ENCODE assay signal across 10 mouse cellular contexts in the genomic region with DNA sequence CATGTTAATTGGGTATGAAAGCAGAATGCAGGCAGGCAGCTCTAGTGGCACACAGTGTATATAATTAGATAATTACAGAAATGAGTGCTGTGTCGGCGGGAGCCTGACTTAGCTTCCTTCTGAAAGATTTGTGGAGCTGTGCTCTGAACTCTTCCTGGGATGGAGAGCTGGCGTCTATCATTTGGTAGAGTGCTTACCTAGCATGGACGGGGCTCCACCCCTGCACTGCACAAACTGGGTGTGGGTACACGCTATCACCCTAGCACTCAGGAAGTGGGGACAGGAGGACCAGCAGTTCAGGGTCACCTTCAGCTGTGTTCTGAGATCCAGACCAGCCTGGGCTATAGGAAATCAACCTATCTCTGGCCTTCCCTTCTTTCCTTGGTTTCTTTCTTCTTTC. TPM values are rescaled to one million over a fixed set of nuclear protein-coding genes. Genes with fewer than 3 reads are reported as not detected.
DNase-seq lines count a peak whose midpoint lies in the region; ATAC-seq and TF ChIP-seq lines count a peak whose summit lies in the region.
"Had no signal": no experiment of that assay in that cellular context is flagged by ENCODE, and none has a peak within 500 bp of the region (broad histone marks: within the 10 kb centered on the region; RNA-seq: fewer than 3 reads in every experiment).

No protein-coding gene starts in this region.

- H3K36me3 ChIP-seq in kidney, postnatal 0 days (ENCODE audit: insufficient read depth, low read length), result 0 out of 2 replicates have a peak, but pooled peaks cover 10% of the 10 kb centered on the region
- H3K36me3 ChIP-seq in embryonic facial prominence, embryonic 15.5 days, result peaks cover 16% of the 10 kb centered on the region; the same call in 1 of the 2 replicates
- H3K36me3 ChIP-seq in hindbrain, postnatal 0 days (ENCODE audit: insufficient read depth, low read length), result no peaks in the 10 kb centered on the region
- peaks cover 14% of the 10 kb centered on the region for H3K36me3 ChIP-seq in midbrain, embryonic 14.5 days (ENCODE audit: control insufficient read depth, insufficient read depth, low read length)

- no peak overlapping the region for H3K9ac ChIP-seq in kidney, postnatal 0 days (ENCODE audit: low read depth, low read length)
- H3K9ac ChIP-seq in embryonic facial prominence, embryonic 15.5 days, result no peak overlapping the region
- no peak overlapping the region for H3K9ac ChIP-seq in hindbrain, postnatal 0 days (replicated peaks; ENCODE audit: low read length)
- H3K9ac ChIP-seq in midbrain, embryonic 14.5 days (replicated peaks; ENCODE audit: low read length), result no peak overlapping the region

- 82% methylated on average over 5 of the region's 5 CpGs for WGBS in kidney, postnatal 0 days
- 57% methylated on average over 5 of the region's 5 CpGs for WGBS in embryonic facial prominence, embryonic 15.5 days
- 83% methylated on average over 5 of the region's 5 CpGs for WGBS in hindbrain, postnatal 0 days
- 90% methylated on average over 5 of the region's 5 CpGs for WGBS in midbrain, embryonic 14.5 days

- no peak overlapping the region for H3K27ac ChIP-seq in kidney, postnatal 0 days
- H3K27ac ChIP-seq in embryonic facial prominence, embryonic 15.5 days (replicated peaks), result no peak overlapping the region
- H3K27ac ChIP-seq in hindbrain, postnatal 0 days, result no peak overlapping the region
- no peak overlapping the region for H3K27ac ChIP-seq in midbrain, embryonic 14.5 days (replicated peaks; ENCODE audit: low read depth, low read length)

- no peak for TF ChIP-seq CTCF in kidney, postnatal 0 days (IDR thresholded peaks at IDR 0.05; ENCODE audit: low read depth)
- no peak for TF ChIP-seq CTCF in hindbrain, postnatal 0 days (IDR thresholded peaks at IDR 0.05; ENCODE audit: low read depth)

- H3K4me3 ChIP-seq in kidney, postnatal 0 days (replicated peaks; ENCODE audit: low read depth, low read length), result no peak overlapping the region
- peak overlapping the region; percentile 56; the same call in 1 of the 2 replicates for H3K4me3 ChIP-seq in embryonic facial prominence, embryonic 15.5 days (replicated peaks)
- no peak overlapping the region for H3K4me3 ChIP-seq in hindbrain, postnatal 0 days (ENCODE audit: low read length)
- H3K4me3 ChIP-seq in midbrain, embryonic 14.5 days (replicated peaks; ENCODE audit: low read depth, low read length), result no peak overlapping the region

- DNase-seq in kidney, postnatal 0 days (ENCODE audit: low spot score), result no peak
- no peak for DNase-seq in kidney, postnatal 14 days
- DNase-seq in hindbrain, postnatal 0 days (ENCODE audit: low spot score), result no peak
- DNase-seq in midbrain, embryonic 14.5 days, result no peak
- DNase-seq in gastrocnemius, postnatal 14 days, result no peak
- no peak for DNase-seq in cerebellum, postnatal 25 days
- DNase-seq: lung, postnatal 14 days had no signal

- intact Hi-C loops in gastrocnemius, postnatal 14 days (cut with DNase I; ENCODE audit: low total_unique reads), result no loop called here

- no peaks in the 10 kb centered on the region for H3K4me1 ChIP-seq in kidney, postnatal 0 days (replicated peaks; ENCODE audit: insufficient read depth, low read length)
- peaks cover 19% of the 10 kb centered on the region for H3K4me1 ChIP-seq in embryonic facial prominence, embryonic 15.5 days
- peaks cover 10% of the 10 kb centered on the region; the same call in 1 of the 2 replicates for H3K4me1 ChIP-seq in hindbrain, postnatal 0 days (ENCODE audit: insufficient read depth, low read length)
- H3K4me1 ChIP-seq in midbrain, embryonic 14.5 days (ENCODE audit: control insufficient read depth, insufficient read depth, low read length), result peaks cover 8% of the 10 kb centered on the region; the same call in 1 of the 2 replicates

- no peak for ATAC-seq in kidney, postnatal 0 days (replicated peaks; ENCODE audit: low FRiP score, low read depth)
- no peak for ATAC-seq in embryonic facial prominence, embryonic 15.5 days (ENCODE audit: insufficient number of reproducible peaks, low FRiP score, low TSS enrichment, low read depth)
- no peak for ATAC-seq in hindbrain, postnatal 0 days
- no peak for ATAC-seq in midbrain, embryonic 14.5 days (ENCODE audit: low FRiP score, low TSS enrichment)
- no peak for ATAC-seq in megakaryocyte-erythroid progenitor cell, adult 5-6 weeks (replicated peaks; ENCODE audit: low FRiP score, low TSS enrichment, poor library complexity, severe bottlenecking)
- ATAC-seq: Patski had no signal

- H3K9me3 ChIP-seq in kidney, postnatal 0 days (replicated peaks; ENCODE audit: low read length), result no peaks in the 10 kb centered on the region
- no peaks in the 10 kb centered on the region for H3K9me3 ChIP-seq in embryonic facial prominence, embryonic 15.5 days (replicated peaks)
- H3K9me3 ChIP-seq in hindbrain, postnatal 0 days (ENCODE audit: low read length), result no peaks in the 10 kb centered on the region
- H3K9me3 ChIP-seq in midbrain, embryonic 14.5 days (ENCODE audit: control insufficient read depth, low read length), result no peaks in the 10 kb centered on the region

- H3K27me3 ChIP-seq in kidney, postnatal 0 days (ENCODE audit: insufficient read depth, low read length), result no peaks in the 10 kb centered on the region
- H3K27me3 ChIP-seq in embryonic facial prominence, embryonic 15.5 days, result no peaks in the 10 kb centered on the region
- no peaks in the 10 kb centered on the region for H3K27me3 ChIP-seq in hindbrain, postnatal 0 days (ENCODE audit: insufficient read depth, low read length)
- H3K27me3 ChIP-seq in midbrain, embryonic 14.5 days (ENCODE audit: control insufficient read depth, insufficient read depth, low read length), result no peaks in the 10 kb centered on the region
- H3K27me3 ChIP-seq: Patski had no signal

- peak overlapping the region; percentile 56; the same call in 1 of the 2 replicates for H3K4me2 ChIP-seq in kidney, postnatal 0 days (ENCODE audit: low read length)
- peak overlapping the region; percentile 55 for H3K4me2 ChIP-seq in embryonic facial prominence, embryonic 15.5 days (replicated peaks)
- peak overlapping the region; percentile 61 for H3K4me2 ChIP-seq in hindbrain, postnatal 0 days (ENCODE audit: low read depth, low read length)
- H3K4me2 ChIP-seq in midbrain, embryonic 14.5 days (ENCODE audit: low read length), result peak overlapping the region; percentile 64; the same call in 1 of the 2 replicates

RNA-seq across cellular contexts. Expression of gene Tmem161a, which starts 1.2 kb away (rescaled TPM):
- 52.3 and 62.4 TPM in 2 replicates for polyA plus RNA-seq in kidney, postnatal 0 days (2015; fragmentation: Nextera tagmentation; extraction: Ambion mirVana)
- polyA plus RNA-seq in embryonic facial prominence, embryonic 15.5 days (2015; fragmentation: Nextera tagmentation; extraction: Ambion mirVana), result 76.4 and 77.3 TPM in 2 replicates
- 53.7 and 72.4 TPM in 2 replicates for total RNA-seq in hindbrain, postnatal 0 days (2014; rRNA removed)
- 45.2 and 46.4 TPM in 2 replicates for polyA plus RNA-seq in hindbrain, postnatal 0 days (2015; fragmentation: Nextera tagmentation; extraction: Ambion mirVana)
- polyA plus RNA-seq in midbrain, embryonic 14.5 days (2014; fragmentation: Nextera tagmentation; extraction: Ambion mirVana), result 31.2 and 40.7 TPM in 2 replicates
- total RNA-seq in gastrocnemius, postnatal 14 days (2021), result 10 to 100 TPM; 76.0 to 78.1 TPM
- 40.0 and 40.9 TPM in 2 replicates for total RNA-seq in megakaryocyte-erythroid progenitor cell, adult 5-6 weeks (2014; fragmentation: Nextera tagmentation)
- 12.2 and 18.0 TPM in 2 replicates for total RNA-seq in megakaryocyte-erythroid progenitor cell, adult 5-6 weeks (2017)

RNA-seq across cellular contexts. Expression of gene Mef2b, which starts 33.8 kb away (rescaled TPM):
- 0.28 and 0.37 TPM in 2 replicates for polyA plus RNA-seq in kidney, postnatal 0 days (2015; fragmentation: Nextera tagmentation; extraction: Ambion mirVana)
- 9.1 and 12.4 TPM in 2 replicates for polyA plus RNA-seq in embryonic facial prominence, embryonic 15.5 days (2015; fragmentation: Nextera tagmentation; extraction: Ambion mirVana)
- total RNA-seq in hindbrain, postnatal 0 days (2014; rRNA removed), result 0.40 and 0.52 TPM in 2 replicates
- polyA plus RNA-seq in hindbrain, postnatal 0 days (2015; fragmentation: Nextera tagmentation; extraction: Ambion mirVana), result 0.90 and 1.1 TPM in 2 replicates
- polyA plus RNA-seq in midbrain, embryonic 14.5 days (2014; fragmentation: Nextera tagmentation; extraction: Ambion mirVana), result 0.46 and 0.50 TPM in 2 replicates
- total RNA-seq in gastrocnemius, postnatal 14 days (2021), result under 1 TPM; 0.25 to 0.29 TPM
- 0.46 and 0.92 TPM in 2 replicates for total RNA-seq in megakaryocyte-erythroid progenitor cell, adult 5-6 weeks (2014; fragmentation: Nextera tagmentation)
- not detected in 2 replicates for total RNA-seq in megakaryocyte-erythroid progenitor cell, adult 5-6 weeks (2017)

RNA-seq across cellular contexts. Expression of gene Borcs8, which starts 34.0 kb away (rescaled TPM):
- 48.3 and 49.3 TPM in 2 replicates for polyA plus RNA-seq in kidney, postnatal 0 days (2015; fragmentation: Nextera tagmentation; extraction: Ambion mirVana)
- polyA plus RNA-seq in embryonic facial prominence, embryonic 15.5 days (2015; fragmentation: Nextera tagmentation; extraction: Ambion mirVana), result 55.3 and 65.4 TPM in 2 replicates
- 71.4 and 74.0 TPM in 2 replicates for total RNA-seq in hindbrain, postnatal 0 days (2014; rRNA removed)
- polyA plus RNA-seq in hindbrain, postnatal 0 days (2015; fragmentation: Nextera tagmentation; extraction: Ambion mirVana), result 47.5 and 55.0 TPM in 2 replicates
- 64.2 and 71.2 TPM in 2 replicates for polyA plus RNA-seq in midbrain, embryonic 14.5 days (2014; fragmentation: Nextera tagmentation; extraction: Ambion mirVana)
- 10 to 100 TPM; 14.4 to 18.4 TPM for total RNA-seq in gastrocnemius, postnatal 14 days (2021)
- 50.6 and 63.7 TPM in 2 replicates for total RNA-seq in megakaryocyte-erythroid progenitor cell, adult 5-6 weeks (2014; fragmentation: Nextera tagmentation)
- 28.6 and 44.9 TPM in 2 replicates for total RNA-seq in megakaryocyte-erythroid progenitor cell, adult 5-6 weeks (2017)

RNA-seq across cellular contexts. Expression of gene Rfxank, which starts 34.4 kb away (rescaled TPM):
- 13.4 and 13.7 TPM in 2 replicates for polyA plus RNA-seq in kidney, postnatal 0 days (2015; fragmentation: Nextera tagmentation; extraction: Ambion mirVana)
- 18.9 and 22.2 TPM in 2 replicates for polyA plus RNA-seq in embryonic facial prominence, embryonic 15.5 days (2015; fragmentation: Nextera tagmentation; extraction: Ambion mirVana)
- total RNA-seq in hindbrain, postnatal 0 days (2014; rRNA removed), result 13.8 and 20.5 TPM in 2 replicates
- polyA plus RNA-seq in hindbrain, postnatal 0 days (2015; fragmentation: Nextera tagmentation; extraction: Ambion mirVana), result 8.4 and 9.7 TPM in 2 replicates
- polyA plus RNA-seq in midbrain, embryonic 14.5 days (2014; fragmentation: Nextera tagmentation; extraction: Ambion mirVana), result 6.7 and 7.5 TPM in 2 replicates
- 1 to 10 TPM; 8.1 to 8.8 TPM for total RNA-seq in gastrocnemius, postnatal 14 days (2021)
- total RNA-seq in megakaryocyte-erythroid progenitor cell, adult 5-6 weeks (2014; fragmentation: Nextera tagmentation), result 5.6 and 10.7 TPM in 2 replicates
- total RNA-seq in megakaryocyte-erythroid progenitor cell, adult 5-6 weeks (2017), result 9.1 and 18.3 TPM in 2 replicates

RNA-seq across cellular contexts. Expression of gene Slc25a42, which starts 38.8 kb away (rescaled TPM):
- 5.6 TPM in 2 replicates for polyA plus RNA-seq in kidney, postnatal 0 days (2015; fragmentation: Nextera tagmentation; extraction: Ambion mirVana)
- polyA plus RNA-seq in embryonic facial prominence, embryonic 15.5 days (2015; fragmentation: Nextera tagmentation; extraction: Ambion mirVana), result 6.7 and 8.9 TPM in 2 replicates
- total RNA-seq in hindbrain, postnatal 0 days (2014; rRNA removed), result 12.0 and 17.1 TPM in 2 replicates
- polyA plus RNA-seq in hindbrain, postnatal 0 days (2015; fragmentation: Nextera tagmentation; extraction: Ambion mirVana), result 8.2 and 8.3 TPM in 2 replicates
- 5.1 and 5.6 TPM in 2 replicates for polyA plus RNA-seq in midbrain, embryonic 14.5 days (2014; fragmentation: Nextera tagmentation; extraction: Ambion mirVana)
- 10 to 100 TPM; 25.5 to 29.2 TPM for total RNA-seq in gastrocnemius, postnatal 14 days (2021)
- 31.8 and 36.6 TPM in 2 replicates for total RNA-seq in megakaryocyte-erythroid progenitor cell, adult 5-6 weeks (2014; fragmentation: Nextera tagmentation)
- 3.2 and 5.5 TPM in 2 replicates for total RNA-seq in megakaryocyte-erythroid progenitor cell, adult 5-6 weeks (2017)
